Mouse (Mus musculus) hindbrain, embryonic 10.5 days (tissue): Measurements from ENCODE around the gene Dhdh. TPM values are rescaled to one million over a fixed set of nuclear protein-coding genes. Genes with fewer than 3 reads are reported as not detected.
A peak's percentile ranks its signal among the peaks of the same experiment; 100 is the strongest.
"Not testable (repeated sequence)": the region's sequence is repeated elsewhere in the genome, so short reads cannot be mapped to it uniquely, and the experiment has no call there.

Experiments used
- DNase-seq: peaks from one replicate; pipeline ENCODE4 v3.0.0-alpha.2; 2017; ENCODE audit warnings: low spot score
- H3K27ac ChIP-seq: fragments of 300-500 bp; sonication (generic); 2 replicates; pipeline ENCODE4 v1.5.1; 2016; ENCODE audit warnings: mild to moderate bottlenecking, moderate library complexity
- H3K27me3 ChIP-seq: fragments of 300-500 bp; sonication (generic); 2 replicates; pipeline ENCODE4 v1.6.1; 2016; ENCODE audit warnings: mild to moderate bottlenecking; ENCODE audit not compliant: poor library complexity, insufficient read depth, severe bottlenecking
- H3K36me3 ChIP-seq: fragments of 300-500 bp; sonication (generic); 2 replicates; pipeline ENCODE4 v1.6.1; 2016; ENCODE audit warnings: mild to moderate bottlenecking, moderate library complexity
- H3K4me1 ChIP-seq: fragments of 300-500 bp; sonication (generic); replicated peaks from 2 replicates; pipeline ENCODE4 v1.6.1; 2016; ENCODE audit warnings: mild to moderate bottlenecking
- H3K4me3 ChIP-seq: fragments of 300-500 bp; sonication (generic); 2 replicates; pipeline ENCODE4 v1.5.1; 2016; ENCODE audit warnings: mild to moderate bottlenecking, moderate library complexity
- H3K9me3 ChIP-seq: fragments of 300-500 bp; sonication (generic); 2 replicates; pipeline ENCODE4 v1.6.1; 2016; ENCODE audit warnings: mild to moderate bottlenecking, moderate library complexity
- WGBS: fragments of 180-500 bp; shearing (Covaris S2); methylation state at CpG from one replicate; pipeline ENCODE4 v1.1.7; 2016; 5-methylcytosine and 5-hydroxymethylcytosine counted together
- polyA plus RNA-seq: library from polyadenylated mRNA; unstranded; fragments of >200 nt; fragmentation: Nextera tagmentation; extraction: Ambion mirVana; gene quantifications from 2 replicates; pipeline ENCODE4 v1.2.1, GENCODE M21; 2016

Dhdh gene
- polyA plus RNA-seq, 1 experiment from 2014 or later: 4.8 TPM

DNA sequence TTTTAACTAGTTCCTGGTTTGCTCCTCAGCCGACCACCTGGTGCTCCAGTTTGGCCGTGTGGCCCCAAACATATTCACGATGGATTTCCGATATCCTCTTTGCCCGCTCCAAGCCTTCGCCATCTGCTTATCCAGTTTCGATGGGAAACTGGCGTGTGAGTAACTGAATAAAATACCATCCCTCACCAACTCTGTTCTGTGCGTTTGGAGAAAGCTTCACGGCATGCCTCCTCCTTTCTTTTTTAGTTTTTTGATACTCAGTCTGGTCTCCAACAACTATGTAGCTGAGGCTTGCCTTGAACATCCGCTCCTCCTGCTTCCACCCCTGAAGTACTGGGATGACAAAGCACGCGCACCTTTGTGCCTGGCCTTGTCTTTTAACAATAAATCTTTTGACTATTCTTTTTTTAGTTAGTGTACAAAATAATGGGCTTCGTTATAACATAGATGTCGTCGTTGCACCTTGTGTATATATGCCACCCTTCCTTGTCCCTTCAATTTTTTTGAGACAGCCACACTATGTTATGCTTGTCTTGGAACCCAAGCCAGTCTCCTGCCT lies 33.7 kb upstream of the Dhdh start:
- WGBS: 57% methylated on average over 16 of the region's 16 CpGs
- Histone ChIP-seq H3K4me1 (peaks cover 48% of the 10 kb centered on the region), H3K27ac (peak overlapping the region; percentile 94), H3K4me3 (peak overlapping the region; percentile 62), H3K9me3 (no peaks in the 10 kb centered on the region), H3K27me3 (no peaks in the 10 kb centered on the region), H3K36me3 (peaks cover 19% of the 10 kb centered on the region)
- no peak for DNase-seq

DNA sequence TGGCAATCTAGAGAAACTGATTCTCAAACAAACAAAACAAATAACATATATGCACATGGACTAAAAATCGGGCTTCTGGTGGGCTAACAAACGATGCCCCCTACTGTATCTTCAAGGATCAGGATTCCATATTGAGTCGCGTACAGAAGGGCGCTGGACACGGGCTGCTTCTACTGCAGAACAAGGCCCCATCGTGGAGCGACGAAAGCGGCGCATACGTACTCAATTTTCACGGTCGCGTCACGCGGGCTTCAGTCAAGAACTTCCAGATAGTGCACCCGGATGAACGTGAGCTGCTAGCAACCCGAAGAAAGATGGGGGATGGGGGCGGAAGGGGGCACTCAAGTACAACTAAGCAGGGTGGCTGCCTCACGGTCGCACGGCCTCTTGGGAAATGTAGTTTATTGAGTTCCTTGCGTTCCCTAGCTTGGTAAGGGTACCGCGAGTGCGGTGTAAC lies 33.2 kb upstream of the Dhdh start:
- 1% methylated on average over 28 of the region's 28 CpGs for WGBS
- H3K27ac ChIP-seq: peak overlapping the region; percentile 94
- H3K4me1 ChIP-seq: peaks cover 46% of the 10 kb centered on the region
- peak overlapping the region; percentile 62 for H3K4me3 ChIP-seq
- no peaks in the 10 kb centered on the region for H3K9me3 ChIP-seq
- DNase-seq: peak; percentile 88
- no peaks in the 10 kb centered on the region for H3K27me3 ChIP-seq
- H3K36me3 ChIP-seq: peaks cover 19% of the 10 kb centered on the region

DNA sequence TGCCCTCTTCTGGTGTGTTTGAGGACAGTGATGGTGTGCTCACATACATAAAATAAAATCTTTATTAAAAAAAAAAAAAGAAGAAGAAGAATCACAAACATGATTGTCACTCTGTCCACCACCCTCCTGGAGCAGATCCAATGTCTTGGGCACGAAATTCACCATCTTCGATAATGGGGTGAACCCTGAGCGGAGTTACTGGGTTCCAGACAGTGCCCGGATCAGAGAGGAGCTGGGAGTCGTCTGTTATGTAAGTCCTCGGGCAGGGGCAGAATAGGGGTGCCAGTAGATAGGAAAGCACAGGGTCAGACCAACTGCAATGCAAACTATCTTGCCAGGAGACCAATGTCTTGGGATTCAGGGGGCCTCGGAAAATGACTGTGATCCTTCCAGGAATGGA lies 32.0 kb upstream of the Dhdh start:
- no peak for DNase-seq
- no peak overlapping the region for H3K4me3 ChIP-seq
- no peak overlapping the region for H3K27ac ChIP-seq
- peaks cover 43% of the 10 kb centered on the region for H3K4me1 ChIP-seq
- WGBS: 92% methylated on average over 7 of the region's 7 CpGs
- peaks cover 19% of the 10 kb centered on the region for H3K36me3 ChIP-seq
- no peaks in the 10 kb centered on the region for H3K9me3 ChIP-seq
- H3K27me3 ChIP-seq: no peaks in the 10 kb centered on the region

DNA sequence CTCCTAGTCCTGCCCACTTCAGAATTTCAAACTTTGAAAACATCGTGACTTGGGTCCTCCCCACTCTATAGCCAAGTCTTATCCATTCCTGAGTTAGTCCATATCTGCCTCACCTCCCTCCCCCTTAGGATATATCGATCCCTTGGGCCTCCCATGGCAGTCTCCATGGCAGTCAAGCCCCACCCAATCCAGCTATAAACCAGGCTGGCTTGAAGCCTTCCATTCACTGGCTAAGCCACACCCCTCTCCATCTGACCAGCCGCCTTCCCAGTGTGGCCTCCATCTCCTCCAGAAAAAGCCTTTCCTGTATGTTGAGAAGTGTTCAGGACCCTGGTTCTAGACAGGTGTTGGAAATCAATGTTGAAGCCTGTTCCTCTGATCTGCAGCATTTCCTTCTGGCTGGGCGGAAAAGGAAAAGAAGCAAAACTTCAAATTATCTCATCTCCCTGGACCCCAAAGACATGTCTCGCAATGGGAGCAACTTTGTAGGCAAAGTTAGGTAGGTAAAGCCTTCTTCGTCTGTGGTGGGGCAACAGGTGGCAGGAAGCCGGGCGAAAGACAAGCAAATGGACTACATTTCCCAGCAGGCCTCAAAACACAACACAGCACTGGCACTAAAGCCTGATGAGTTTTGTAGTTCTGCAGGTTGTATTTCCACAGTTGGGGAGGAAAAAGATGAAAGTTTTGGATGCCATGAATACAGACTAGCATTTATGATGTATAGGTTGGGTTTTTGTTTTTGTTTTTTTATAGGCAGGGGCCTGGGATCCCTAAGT lies 30.9 kb upstream of the Dhdh start:
- H3K9me3 ChIP-seq: no peaks in the 10 kb centered on the region
- H3K27me3 ChIP-seq: no peaks in the 10 kb centered on the region
- peaks cover 39% of the 10 kb centered on the region for H3K4me1 ChIP-seq
- DNase-seq: no peak
- WGBS: 77% methylated on average over 8 of the region's 8 CpGs
- H3K36me3 ChIP-seq: peaks cover 15% of the 10 kb centered on the region
- H3K4me3 ChIP-seq: no peak overlapping the region
- H3K27ac ChIP-seq: no peak overlapping the region

DNA sequence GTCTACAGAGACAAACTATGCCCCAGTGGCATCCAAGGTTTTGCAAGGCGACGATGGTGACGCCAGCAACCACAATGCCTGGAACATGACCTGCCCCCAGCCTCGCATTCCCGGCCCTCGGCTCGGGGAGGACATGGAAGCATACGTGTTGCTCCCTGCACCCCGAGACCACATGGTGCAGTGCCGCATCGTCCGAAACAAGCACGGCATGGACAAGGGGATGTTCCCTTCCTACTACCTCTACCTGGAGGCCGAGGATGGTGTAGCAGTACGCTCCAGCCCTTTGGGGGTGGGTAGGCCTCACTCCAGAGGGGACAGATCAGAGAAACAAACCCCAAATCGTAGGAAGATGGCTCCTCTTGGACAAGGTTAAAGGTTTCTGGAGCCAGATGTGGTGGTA lies 30.0 kb upstream of the Dhdh start:
- no peak for DNase-seq
- Histone ChIP-seq H3K36me3 (peaks cover 9% of the 10 kb centered on the region), H3K4me3 (no peak overlapping the region), H3K27ac (no peak overlapping the region), H3K27me3 (no peaks in the 10 kb centered on the region), H3K4me1 (peaks cover 33% of the 10 kb centered on the region), H3K9me3 (no peaks in the 10 kb centered on the region)
- WGBS: 90% methylated on average over 16 of the region's 16 CpGs

DNA sequence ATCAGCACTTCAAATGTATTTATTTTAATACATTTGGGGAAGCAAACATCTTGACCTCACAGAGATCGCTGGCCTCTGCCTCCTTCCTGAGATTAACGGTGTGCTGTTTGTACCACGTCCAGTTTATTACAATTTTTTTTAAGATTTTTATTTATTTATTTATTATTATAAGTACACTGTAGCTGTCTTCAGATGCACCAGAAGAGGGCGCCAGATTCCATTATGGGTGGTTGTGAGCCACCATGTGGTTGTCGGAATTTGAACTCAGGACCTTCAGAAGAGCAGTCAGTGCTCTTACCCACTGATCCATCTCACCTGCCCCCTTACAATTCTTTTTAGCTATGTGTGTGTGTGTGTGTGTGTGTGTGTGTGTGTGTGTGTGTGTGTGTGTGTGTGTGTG lies 28.2 kb upstream of the Dhdh start:
- 72% methylated on average over 5 of the region's 5 CpGs for WGBS
- not testable (repeated sequence) for H3K4me3 ChIP-seq, DNase-seq, H3K36me3 ChIP-seq, H3K9me3 ChIP-seq, H3K27me3 ChIP-seq, H3K27ac ChIP-seq
- H3K4me1 ChIP-seq: peaks cover 15% of the 10 kb centered on the region; the same call in 1 of the 2 replicates

DNA sequence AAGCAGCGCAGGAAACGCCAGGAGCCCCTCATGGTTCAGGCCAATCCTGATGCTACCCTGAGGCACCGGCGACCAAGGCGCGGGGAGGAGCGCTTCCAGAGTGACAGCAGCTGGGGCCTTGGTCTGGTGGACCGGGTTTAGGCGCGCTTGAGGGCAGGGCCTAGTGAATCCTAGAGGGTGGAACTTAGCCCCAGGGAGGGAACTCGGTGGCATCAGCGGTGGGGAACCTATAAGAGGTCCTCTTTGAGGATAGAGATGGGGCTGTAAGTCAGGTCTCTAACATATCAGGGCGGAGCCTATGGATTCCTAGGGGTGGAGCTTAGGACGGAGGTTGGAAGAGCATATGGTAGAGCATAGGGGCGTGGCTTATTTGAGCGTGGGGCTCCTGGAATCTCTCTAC lies 26.8 kb upstream of the Dhdh start:
- Histone ChIP-seq H3K4me1 (peaks cover 10% of the 10 kb centered on the region; the same call in 1 of the 2 replicates), H3K27me3 (no peaks in the 10 kb centered on the region), H3K9me3 (no peaks in the 10 kb centered on the region), H3K36me3 (no peaks in the 10 kb centered on the region), H3K4me3 (peak overlapping the region; percentile 26), H3K27ac (0 out of 2 replicates have a peak overlapping the region, but pooled peaks have one; percentile 59)
- WGBS: 29% methylated on average over 16 of the region's 16 CpGs
- DNase-seq: peak; percentile 33

DNA sequence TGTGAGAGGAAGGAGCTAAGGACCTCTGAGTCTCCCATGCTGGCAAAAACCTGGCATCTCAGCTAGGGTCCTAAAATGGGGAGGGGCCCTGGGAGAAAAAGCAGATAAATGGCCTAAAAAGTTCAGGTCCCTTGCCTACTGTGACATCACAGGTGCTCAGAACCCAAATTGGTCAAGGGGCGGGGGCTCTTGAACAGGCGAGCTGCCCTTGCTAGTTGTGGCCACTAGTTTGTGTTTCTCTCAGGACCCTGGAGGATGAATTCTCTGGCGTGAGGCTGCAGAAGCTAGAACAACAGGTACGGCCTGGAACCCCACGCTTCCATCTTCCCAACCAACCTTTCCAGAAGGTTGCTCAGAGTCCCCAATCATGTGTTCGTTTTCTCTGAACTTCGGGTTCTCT lies 25.8 kb upstream of the Dhdh start:
- no peaks in the 10 kb centered on the region for H3K9me3 ChIP-seq
- WGBS: 84% methylated on average over 7 of the region's 7 CpGs
- no peak overlapping the region for H3K4me3 ChIP-seq
- no peaks in the 10 kb centered on the region for H3K36me3 ChIP-seq
- H3K4me1 ChIP-seq: peaks cover 14% of the 10 kb centered on the region
- no peaks in the 10 kb centered on the region for H3K27me3 ChIP-seq
- no peak for DNase-seq
- no peak overlapping the region for H3K27ac ChIP-seq

DNA sequence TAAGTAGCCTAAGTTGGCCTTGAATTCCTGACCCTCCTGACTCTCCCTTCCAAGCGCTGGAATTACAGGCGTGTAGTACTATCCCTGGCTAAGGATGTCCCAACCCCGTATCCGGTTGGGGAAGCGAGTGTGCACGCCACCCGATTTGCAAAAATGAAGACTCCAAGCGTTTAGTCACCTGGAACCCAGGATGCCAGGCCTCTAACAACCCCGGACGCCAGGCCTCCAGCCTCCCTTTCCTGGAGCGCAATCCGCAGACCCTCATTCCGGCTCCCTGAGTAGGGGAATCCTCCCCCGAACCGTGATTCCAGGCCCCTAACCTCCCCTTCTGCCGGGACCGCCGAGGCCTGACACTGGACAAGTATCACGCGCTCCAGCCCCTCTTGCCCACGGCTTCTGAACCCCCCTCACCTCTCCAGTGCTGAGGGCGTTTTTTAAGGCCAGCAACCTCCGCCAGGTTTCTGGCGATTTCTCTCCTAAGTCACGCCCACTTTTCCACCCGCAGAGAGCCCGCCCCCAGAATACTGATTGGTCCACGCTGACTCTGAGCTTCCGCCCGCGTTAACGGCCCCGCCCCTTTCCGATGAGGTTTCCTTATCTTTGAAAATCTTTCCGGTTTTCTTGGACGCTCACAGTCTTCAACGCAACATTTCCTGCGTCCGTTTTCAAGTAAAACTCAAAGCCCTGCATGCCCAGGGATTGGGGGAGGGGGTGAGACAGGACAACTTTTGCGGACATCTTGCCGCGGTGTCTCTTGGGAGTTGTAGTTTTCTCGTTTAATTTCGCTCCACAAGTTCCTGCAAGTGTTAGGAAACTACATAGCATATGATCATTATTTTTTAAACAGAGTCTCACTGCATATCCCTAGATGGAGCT lies 21.5 kb upstream of the Dhdh start, which contains the start of gene Nucb1:
Gene Nucb1 (minus strand): TSS at position 495 of the 876 bp plus-strand sequence.
- H3K4me1 ChIP-seq: peaks cover 19% of the 10 kb centered on the region
- DNase-seq: peak; percentile 91
- under 1% methylated on average over 44 of the region's 44 CpGs for WGBS
- H3K27me3 ChIP-seq: no peaks in the 10 kb centered on the region
- H3K36me3 ChIP-seq: peaks cover 29% of the 10 kb centered on the region
- peak within 1 kb of the TSS; percentile 93 for H3K27ac ChIP-seq
- peak within 1 kb of the TSS; percentile 83 for H3K4me3 ChIP-seq
- H3K9me3 ChIP-seq: no peaks in the 10 kb centered on the region

DNA sequence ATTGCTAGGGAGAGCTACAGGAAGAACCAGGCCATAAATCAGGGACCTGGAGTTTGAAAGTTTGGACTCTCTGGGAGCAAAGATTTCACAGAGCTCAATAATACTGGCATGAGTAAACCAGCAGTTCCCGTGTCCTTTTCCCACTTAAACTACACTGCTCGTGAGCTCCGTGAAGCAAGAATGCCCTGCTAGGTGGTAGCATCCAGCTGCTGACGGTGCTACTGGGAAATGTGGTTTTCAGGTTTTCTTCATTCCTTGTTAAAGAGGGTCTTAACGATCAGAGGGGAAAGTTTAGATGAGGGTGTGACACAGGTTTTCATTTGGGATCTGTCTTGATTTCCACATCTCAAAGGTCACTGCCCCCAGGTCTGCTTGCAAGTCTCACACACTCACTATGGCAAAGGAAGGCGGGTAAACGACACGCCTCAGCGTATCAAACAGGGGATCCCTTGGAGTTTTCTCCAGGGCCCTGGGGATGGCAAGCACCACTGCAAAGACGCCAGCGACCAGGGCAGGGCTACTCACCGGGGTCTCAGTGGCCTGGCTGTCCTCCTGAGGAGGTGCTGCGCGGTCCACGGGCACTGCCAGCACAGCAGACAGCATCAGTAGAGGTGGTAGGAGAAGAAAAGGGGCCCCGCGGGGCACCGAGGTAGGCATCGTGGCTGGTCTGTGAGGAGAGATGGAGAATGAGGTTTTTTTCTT lies 20.7 kb upstream of the Dhdh start:
- no peaks in the 10 kb centered on the region for H3K9me3 ChIP-seq
- H3K36me3 ChIP-seq: peaks cover 35% of the 10 kb centered on the region
- DNase-seq: no peak
- H3K4me1 ChIP-seq: peaks cover 17% of the 10 kb centered on the region
- H3K4me3 ChIP-seq: peak overlapping the region; percentile 83
- 48% methylated on average over 19 of the region's 19 CpGs for WGBS
- peak overlapping the region; percentile 93 for H3K27ac ChIP-seq
- no peaks in the 10 kb centered on the region for H3K27me3 ChIP-seq

DNA sequence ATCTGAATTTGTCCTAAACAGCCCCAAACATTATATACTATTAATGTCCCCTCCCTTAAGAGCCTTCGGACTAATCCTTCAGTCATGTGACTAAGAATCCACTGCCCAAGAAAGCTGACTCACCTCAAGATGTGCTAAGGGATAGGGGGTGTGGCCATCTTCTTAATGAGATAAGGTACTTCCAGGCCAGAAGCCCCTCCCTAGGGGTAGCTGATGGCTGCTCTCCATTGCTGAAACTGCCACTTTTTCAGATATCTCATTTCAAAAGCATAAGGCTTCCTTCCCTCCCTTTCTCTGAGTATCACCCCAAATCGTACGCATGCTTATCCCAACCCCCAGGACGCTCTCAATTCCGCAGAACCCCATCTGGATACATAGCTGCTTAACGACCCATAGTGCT lies 20.0 kb upstream of the Dhdh start:
- Histone ChIP-seq H3K4me3 (peak overlapping the region; percentile 83; the same call in 1 of the 2 replicates), H3K27me3 (no peaks in the 10 kb centered on the region), H3K27ac (no peak overlapping the region), H3K9me3 (no peaks in the 10 kb centered on the region), H3K36me3 (peaks cover 35% of the 10 kb centered on the region), H3K4me1 (peaks cover 17% of the 10 kb centered on the region)
- WGBS: 91% methylated on average over 6 of the region's 6 CpGs
- no peak for DNase-seq

DNA sequence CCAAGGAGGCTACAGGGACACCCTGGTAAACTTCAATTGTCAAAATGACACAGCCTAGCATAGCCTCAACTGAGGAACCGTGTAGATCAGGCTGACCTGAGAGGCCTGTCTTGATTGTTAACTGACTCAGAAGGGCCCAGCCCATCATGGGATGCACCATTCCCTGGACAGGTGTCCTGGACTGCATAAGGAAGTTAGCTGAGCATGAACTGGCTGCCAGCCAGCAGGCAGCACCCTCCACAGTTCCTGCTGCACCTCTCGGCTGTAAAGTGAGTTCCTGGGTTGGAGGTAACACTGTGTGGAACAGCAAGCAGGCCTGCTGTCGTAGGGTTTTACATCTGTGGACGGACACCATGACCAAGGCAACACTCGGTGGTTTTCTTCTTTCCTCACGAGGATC lies 19.0 kb upstream of the Dhdh start:
- H3K4me3 ChIP-seq: no peak overlapping the region
- WGBS: 92% methylated on average over 6 of the region's 6 CpGs
- H3K27ac ChIP-seq: no peak overlapping the region
- H3K36me3 ChIP-seq: peaks cover 40% of the 10 kb centered on the region
- peaks cover 21% of the 10 kb centered on the region for H3K4me1 ChIP-seq
- H3K9me3 ChIP-seq: no peaks in the 10 kb centered on the region
- no peak for DNase-seq
- no peaks in the 10 kb centered on the region for H3K27me3 ChIP-seq
